Mouse (Mus musculus): ENCODE measurements at regions not wholly inside any gene's neighbourhood (a gene's known extent, or its start where the extent isn't known, plus 50 kb on each side); places are given as distances from the start of the nearest gene placed in this dataset.

GRCm38 (mm10) chr14:86473604-86474003 lies 667.4 kb downstream of the Diaph3 start:
- no peak for TF ChIP-seq CTCF (IDR thresholded peaks at IDR 0.05; ENCODE audit: low read depth)
- TF ChIP-seq EP300 (IDR thresholded peaks at IDR 0.05; ENCODE audit: low read depth) = no peak
